12 mouse cellular contexts compared by ENCODE assay signal in the genomic region with DNA sequence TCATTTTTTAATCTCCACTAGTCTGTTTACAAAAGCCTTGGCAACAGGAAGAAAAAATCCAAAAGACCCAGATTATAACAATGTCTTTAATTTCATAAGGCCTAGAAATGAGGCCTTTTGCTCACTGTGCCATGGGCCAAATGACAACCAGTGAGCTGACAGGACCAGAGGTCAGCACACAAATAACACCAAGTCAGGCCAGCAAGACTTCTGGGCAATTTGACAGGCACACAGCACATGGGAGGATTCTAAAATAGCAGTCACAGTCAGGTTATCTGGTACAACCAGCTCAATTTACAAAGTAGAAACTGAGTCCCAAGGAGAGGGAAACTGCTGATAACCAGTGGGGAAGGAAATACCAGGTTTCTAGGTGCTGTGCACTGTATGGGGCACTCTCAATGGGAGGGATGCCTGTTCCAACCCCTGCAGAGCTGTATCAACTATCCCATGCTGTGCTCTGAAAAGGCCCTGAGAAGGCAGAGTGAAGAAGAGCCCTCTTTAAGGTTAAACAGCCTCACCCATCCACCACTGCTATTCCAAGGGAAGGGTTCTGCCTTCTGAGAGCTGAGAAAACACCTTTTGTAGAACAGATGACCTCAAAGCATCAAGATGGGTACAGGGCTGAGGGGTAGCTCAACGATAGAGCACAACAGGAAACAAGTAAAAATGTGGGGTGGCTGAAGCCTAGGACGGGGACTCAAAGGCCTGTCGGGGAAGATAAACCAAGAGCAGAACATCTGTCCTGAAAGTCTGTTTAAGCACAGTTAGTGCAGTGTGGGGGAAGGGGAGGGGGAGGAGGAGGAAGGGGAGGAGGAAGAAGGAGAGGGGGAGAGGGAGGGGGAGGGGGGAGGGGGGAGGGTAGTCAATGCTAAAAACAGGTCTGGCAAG.
DNase-seq lines count a peak whose midpoint lies in the region; ATAC-seq and TF ChIP-seq lines count a peak whose summit lies in the region.
"Had no signal": no experiment of that assay in that cellular context is flagged by ENCODE, and none has a peak within 500 bp of the region (broad histone marks: within the 10 kb centered on the region; RNA-seq: fewer than 3 reads in every experiment).

No protein-coding gene starts in this region.

- H3K27me3 ChIP-seq in thymus, adult 2 months (ENCODE audit: control insufficient read depth, insufficient read depth, low read length): no peaks in the 10 kb centered on the region

- peak; percentile 60 for DNase-seq in gastrocnemius, adult 2 months
- DNase-seq in gastrocnemius, postnatal 36 days: no peak
- DNase-seq in thymus, adult 2 months: no peak
- DNase-seq in thymus, adult 18-20 months: no peak
- DNase-seq in right cerebral cortex, postnatal 10 days (ENCODE audit: low spot score in 2 of 2): no peak
- DNase-seq in B cell, adult 2 months: no peak
- DNase-seq in kidney, adult 18-20 months: no peak

- no peak overlapping the region for H3K4me3 ChIP-seq in gastrocnemius, adult 2 months
- no peak overlapping the region for H3K4me3 ChIP-seq in thymus, adult 2 months (ENCODE audit: control insufficient read depth, insufficient read depth, low read length)
- H3K4me3 ChIP-seq: limb, embryonic 12.5 days; midbrain, embryonic 10.5 days had no signal

- H3K27ac ChIP-seq in gastrocnemius, adult 2 months: peak overlapping the region; percentile 83
- H3K27ac ChIP-seq in thymus, adult 2 months (ENCODE audit: control insufficient read depth, insufficient read depth, low read length): peak overlapping the region; percentile 96
- H3K27ac ChIP-seq: kidney, postnatal 0 days; limb, embryonic 12.5 days; midbrain, embryonic 10.5 days had no signal

- H3K36me3 ChIP-seq in thymus, adult 2 months (ENCODE audit: control insufficient read depth, insufficient read depth, low read length): no peaks in the 10 kb centered on the region
- H3K36me3 ChIP-seq: limb, embryonic 12.5 days; midbrain, embryonic 10.5 days had no signal

- intact Hi-C loops in gastrocnemius, adult 2 months (cut with DNase I): no loop called here
- intact Hi-C loops in gastrocnemius, postnatal 36 days (cut with DNase I): no loop called here

- no peak for TF ChIP-seq CTCF in gastrocnemius, adult 2 months (IDR thresholded peaks at IDR 0.05)
- no peak for TF ChIP-seq CTCF in thymus, adult 2 months (IDR thresholded peaks at IDR 0.05; ENCODE audit: borderline replicate concordance, control insufficient read depth, extremely low read depth, insufficient read depth, low read length, poor library complexity)

- 0% methylated on average over 3 of the region's 3 CpGs for WGBS in thymus, adult 2 months

- peaks cover 19% of the 10 kb centered on the region for H3K4me1 ChIP-seq in thymus, adult 2 months (replicated peaks; ENCODE audit: control insufficient read depth, insufficient read depth, low read length)
- H3K4me1 ChIP-seq: limb, embryonic 12.5 days; midbrain, embryonic 10.5 days had no signal

- peak; percentile 55 for ATAC-seq in megakaryocyte progenitor cell, adult 5-6 weeks (replicated peaks; ENCODE audit: poor library complexity)
- ATAC-seq: hindbrain, embryonic 16.5 days had no signal

- no peak for TF ChIP-seq POLR2A in thymus, adult 2 months (IDR thresholded peaks at IDR 0.05; ENCODE audit: control insufficient read depth, extremely low read depth, insufficient read depth, low read length, poor library complexity)
